Mouse (Mus musculus): Measurements from ENCODE around the gene Snrnp25. TPM values are rescaled to one million over a fixed set of nuclear protein-coding genes. Genes with fewer than 3 reads are reported as not detected.
A peak's percentile ranks its signal among the peaks of the same experiment; 100 is the strongest.

Gene Snrnp25
- polyA plus RNA-seq, 1 experiment from 2014 or later: 67.0 TPM

- 79% methylated on average over 1 of the region's 1 CpGs for WGBS
- H3K4me2 ChIP-seq (ENCODE audit: low read length): no peak overlapping the region
Measured at GRCm38 (mm10) chr11:32178506-32178905, 26.7 kb upstream of the Snrnp25 start.

GRCm38 (mm10) chr11:32181246-32181645 lies 24.0 kb upstream of the Snrnp25 start:
- 83% methylated on average over 4 of the region's 4 CpGs for WGBS
- no peaks in the 10 kb centered on the region for H3K4me1 ChIP-seq (ENCODE audit: control insufficient read depth, insufficient read depth, low read length)
- no peaks in the 10 kb centered on the region for H3K9me3 ChIP-seq (replicated peaks; ENCODE audit: control insufficient read depth, low read length)
- ATAC-seq: no peak
- DNase-seq (ENCODE audit: low spot score): no peak
- no peak overlapping the region for H3K4me2 ChIP-seq (ENCODE audit: low read length)
- H3K27ac ChIP-seq (ENCODE audit: low read depth, low read length): no peak overlapping the region
- no peaks in the 10 kb centered on the region for H3K27me3 ChIP-seq (replicated peaks; ENCODE audit: control insufficient read depth, insufficient read depth, low read length)
- H3K9ac ChIP-seq (ENCODE audit: low read length): no peak overlapping the region
- no peak overlapping the region for H3K4me3 ChIP-seq (ENCODE audit: low read depth, low read length)
- H3K36me3 ChIP-seq (ENCODE audit: control insufficient read depth, insufficient read depth, low read length): no peaks in the 10 kb centered on the region

More at GRCm38 (mm10) chr11:32178506-32178905, 26.7 kb upstream of the Snrnp25 start:
- H3K36me3 ChIP-seq (ENCODE audit: control insufficient read depth, insufficient read depth, low read length): no peaks in the 10 kb centered on the region
- no peaks in the 10 kb centered on the region for H3K27me3 ChIP-seq (replicated peaks; ENCODE audit: control insufficient read depth, insufficient read depth, low read length)
- no peak for ATAC-seq
- H3K27ac ChIP-seq (ENCODE audit: low read depth, low read length): no peak overlapping the region
- H3K9ac ChIP-seq (ENCODE audit: low read length): no peak overlapping the region
- H3K4me1 ChIP-seq (ENCODE audit: control insufficient read depth, insufficient read depth, low read length): no peaks in the 10 kb centered on the region
- no peaks in the 10 kb centered on the region for H3K9me3 ChIP-seq (replicated peaks; ENCODE audit: control insufficient read depth, low read length)
- DNase-seq (ENCODE audit: low spot score): no peak
- no peak overlapping the region for H3K4me3 ChIP-seq (ENCODE audit: low read depth, low read length)

DNA sequence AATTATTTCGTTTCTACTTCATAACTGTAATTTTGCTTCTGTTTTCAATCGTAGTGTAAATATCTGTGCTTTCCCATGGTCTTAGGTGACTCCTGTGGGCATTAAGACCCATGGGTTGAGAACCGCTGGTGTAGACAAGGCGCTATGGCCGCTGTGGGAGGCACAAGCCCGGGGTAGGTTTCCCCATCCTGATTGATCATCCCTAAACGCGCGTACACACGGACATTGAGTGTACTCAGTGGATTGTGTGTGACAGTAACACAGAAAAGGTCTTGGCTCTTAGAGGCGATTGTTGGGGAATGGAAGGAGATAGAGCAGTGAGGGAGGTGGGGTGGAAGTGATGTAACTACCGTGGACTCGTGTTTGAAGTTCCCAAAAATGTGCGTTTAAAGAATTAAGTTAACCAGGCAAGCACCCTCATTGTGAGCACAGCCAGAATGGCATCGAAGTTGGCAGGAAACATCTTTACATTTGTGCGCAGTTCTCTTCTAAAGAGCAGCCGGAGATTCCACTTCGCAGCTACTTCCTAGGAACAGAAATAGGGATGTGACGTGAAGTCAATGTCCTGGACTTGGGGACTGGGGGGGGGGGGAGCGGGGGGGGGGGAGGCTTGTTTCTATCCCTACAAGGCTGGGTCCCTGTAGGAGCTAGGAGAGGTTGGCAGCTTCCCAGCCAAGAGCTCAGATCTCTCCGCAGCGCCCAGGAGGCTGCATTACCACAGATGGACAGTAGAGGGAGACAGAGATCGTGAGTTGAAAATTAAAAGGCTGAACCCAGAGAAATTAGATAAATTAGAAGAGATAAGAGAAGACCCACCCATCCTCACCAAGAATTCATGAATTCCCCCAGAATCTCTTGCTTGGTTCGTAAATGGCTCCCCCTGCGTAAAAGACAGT lies 23.0 kb upstream of the Snrnp25 start:
- DNase-seq (ENCODE audit: low spot score) (peak; percentile 94), ATAC-seq (peak; percentile 84)
- Histone ChIP-seq H3K4me2 (ENCODE audit: low read length) (no peak overlapping the region), H3K27ac (ENCODE audit: low read depth, low read length) (no peak overlapping the region), H3K9ac (ENCODE audit: low read length) (peak overlapping the region; percentile 2; the same call in 1 of the 2 replicates), H3K9me3 (replicated peaks; ENCODE audit: control insufficient read depth, low read length) (no peaks in the 10 kb centered on the region), H3K4me3 (ENCODE audit: low read depth, low read length) (no peak overlapping the region), H3K27me3 (replicated peaks; ENCODE audit: control insufficient read depth, insufficient read depth, low read length) (no peaks in the 10 kb centered on the region), H3K36me3 (ENCODE audit: control insufficient read depth, insufficient read depth, low read length) (no peaks in the 10 kb centered on the region), H3K4me1 (ENCODE audit: control insufficient read depth, insufficient read depth, low read length) (no peaks in the 10 kb centered on the region)
- 47% methylated on average over 24 of the region's 25 CpGs for WGBS

- ATAC-seq (no peak), DNase-seq (ENCODE audit: low spot score) (no peak)
- Histone ChIP-seq H3K27me3 (replicated peaks; ENCODE audit: control insufficient read depth, insufficient read depth, low read length) (no peaks in the 10 kb centered on the region), H3K27ac (ENCODE audit: low read depth, low read length) (no peak overlapping the region), H3K9ac (ENCODE audit: low read length) (no peak overlapping the region), H3K36me3 (ENCODE audit: control insufficient read depth, insufficient read depth, low read length) (no peaks in the 10 kb centered on the region), H3K4me1 (ENCODE audit: control insufficient read depth, insufficient read depth, low read length) (no peaks in the 10 kb centered on the region), H3K9me3 (replicated peaks; ENCODE audit: control insufficient read depth, low read length) (no peaks in the 10 kb centered on the region), H3K4me2 (ENCODE audit: low read length) (no peak overlapping the region), H3K4me3 (ENCODE audit: low read depth, low read length) (no peak overlapping the region)
- 87% methylated on average over 8 of the region's 8 CpGs for WGBS
Measured at GRCm38 (mm10) chr11:32184469-32184868, 20.7 kb upstream of the Snrnp25 start.

DNA sequence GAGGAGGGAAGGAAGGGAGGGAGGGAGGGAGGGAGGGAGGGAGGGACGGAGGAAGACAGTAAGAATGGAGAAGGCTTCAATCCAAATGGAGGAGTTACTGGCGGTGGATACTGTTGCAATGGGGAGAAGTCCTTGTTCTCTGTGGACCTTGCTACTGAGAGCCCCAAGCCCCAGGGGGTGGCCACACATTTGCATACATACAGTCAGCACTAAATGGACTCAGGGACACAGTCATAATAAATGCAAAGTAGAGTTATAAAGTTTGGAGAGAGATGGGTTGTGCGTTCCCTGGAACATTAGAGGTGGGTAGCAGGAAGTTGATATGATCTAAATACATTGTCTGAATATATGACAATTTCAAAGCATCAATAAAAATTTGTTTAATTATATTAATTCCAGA lies 19.2 kb upstream of the Snrnp25 start:
- H3K27me3 ChIP-seq (replicated peaks; ENCODE audit: control insufficient read depth, insufficient read depth, low read length): no peaks in the 10 kb centered on the region
- no peak overlapping the region for H3K4me2 ChIP-seq (ENCODE audit: low read length)
- no peaks in the 10 kb centered on the region for H3K4me1 ChIP-seq (ENCODE audit: control insufficient read depth, insufficient read depth, low read length)
- no peak overlapping the region for H3K4me3 ChIP-seq (ENCODE audit: low read depth, low read length)
- no peak overlapping the region for H3K27ac ChIP-seq (ENCODE audit: low read depth, low read length)
- no peak overlapping the region for H3K9ac ChIP-seq (ENCODE audit: low read length)
- H3K9me3 ChIP-seq (replicated peaks; ENCODE audit: control insufficient read depth, low read length): no peaks in the 10 kb centered on the region
- no peaks in the 10 kb centered on the region for H3K36me3 ChIP-seq (ENCODE audit: control insufficient read depth, insufficient read depth, low read length)
- WGBS: 78% methylated on average over 3 of the region's 3 CpGs
- DNase-seq (ENCODE audit: low spot score): no peak
- no peak for ATAC-seq

DNA sequence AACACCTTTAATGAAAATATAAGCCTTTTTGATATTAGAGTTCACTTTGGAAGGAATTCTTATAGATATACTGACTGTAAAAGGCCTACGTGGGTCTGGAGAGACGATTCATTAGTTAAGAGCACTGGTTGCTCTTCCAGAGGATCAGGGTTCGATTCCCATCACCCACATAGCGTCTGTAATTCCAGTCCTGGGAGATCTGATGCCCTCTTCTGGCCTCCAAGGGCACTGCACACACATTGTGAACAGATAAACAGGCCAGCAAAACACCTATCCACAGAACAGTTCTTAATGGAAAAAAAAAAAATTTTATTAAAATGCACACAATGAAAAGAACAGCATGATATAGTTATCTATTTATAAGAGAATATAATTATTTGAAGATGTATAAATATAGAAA lies 18.0 kb upstream of the Snrnp25 start:
- Histone ChIP-seq H3K36me3 (ENCODE audit: control insufficient read depth, insufficient read depth, low read length) (no peaks in the 10 kb centered on the region), H3K4me2 (ENCODE audit: low read length) (no peak overlapping the region), H3K4me1 (ENCODE audit: control insufficient read depth, insufficient read depth, low read length) (no peaks in the 10 kb centered on the region), H3K9ac (ENCODE audit: low read length) (no peak overlapping the region), H3K27me3 (replicated peaks; ENCODE audit: control insufficient read depth, insufficient read depth, low read length) (no peaks in the 10 kb centered on the region), H3K9me3 (replicated peaks; ENCODE audit: control insufficient read depth, low read length) (no peaks in the 10 kb centered on the region), H3K27ac (ENCODE audit: low read depth, low read length) (no peak overlapping the region), H3K4me3 (ENCODE audit: low read depth, low read length) (no peak overlapping the region)
- 87% methylated on average over 4 of the region's 4 CpGs for WGBS
- DNase-seq (ENCODE audit: low spot score): no peak
- ATAC-seq: no peak

DNA sequence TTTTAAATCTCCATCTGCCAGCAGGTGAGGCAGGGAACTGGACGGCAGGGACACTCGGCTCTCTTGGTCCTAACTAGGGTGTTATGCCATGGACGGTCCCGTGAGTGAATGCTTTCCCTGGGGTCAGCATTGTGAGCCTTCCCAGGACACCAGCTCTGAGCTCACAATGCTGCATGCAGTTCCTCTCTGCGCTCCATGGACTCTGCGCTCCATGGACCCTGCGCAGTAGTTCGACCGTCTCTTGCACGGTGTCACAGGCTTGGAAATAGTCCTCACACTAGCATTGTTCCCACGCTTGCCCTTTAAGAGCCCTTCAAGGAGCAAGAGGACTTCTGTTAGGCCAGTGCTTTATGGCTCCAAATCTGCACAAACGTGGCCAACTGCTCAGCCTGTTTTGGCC lies 16.3 kb upstream of the Snrnp25 start:
- Histone ChIP-seq H3K4me2 (ENCODE audit: low read length) (no peak overlapping the region), H3K27me3 (replicated peaks; ENCODE audit: control insufficient read depth, insufficient read depth, low read length) (no peaks in the 10 kb centered on the region), H3K27ac (ENCODE audit: low read depth, low read length) (no peak overlapping the region), H3K9ac (ENCODE audit: low read length) (no peak overlapping the region), H3K36me3 (ENCODE audit: control insufficient read depth, insufficient read depth, low read length) (no peaks in the 10 kb centered on the region), H3K4me3 (ENCODE audit: low read depth, low read length) (no peak overlapping the region), H3K4me1 (ENCODE audit: control insufficient read depth, insufficient read depth, low read length) (no peaks in the 10 kb centered on the region), H3K9me3 (replicated peaks; ENCODE audit: control insufficient read depth, low read length) (no peaks in the 10 kb centered on the region)
- 79% methylated on average over 12 of the region's 12 CpGs for WGBS
- DNase-seq (ENCODE audit: low spot score): no peak
- ATAC-seq: no peak

GRCm38 (mm10) chr11:32189434-32189833 lies 15.8 kb upstream of the Snrnp25 start:
- H3K4me2 ChIP-seq (ENCODE audit: low read length): no peak overlapping the region
- H3K36me3 ChIP-seq (ENCODE audit: control insufficient read depth, insufficient read depth, low read length): no peaks in the 10 kb centered on the region
- ATAC-seq: no peak
- no peak overlapping the region for H3K27ac ChIP-seq (ENCODE audit: low read depth, low read length)
- H3K9me3 ChIP-seq (replicated peaks; ENCODE audit: control insufficient read depth, low read length): no peaks in the 10 kb centered on the region
- H3K27me3 ChIP-seq (replicated peaks; ENCODE audit: control insufficient read depth, insufficient read depth, low read length): no peaks in the 10 kb centered on the region
- no peak overlapping the region for H3K4me3 ChIP-seq (ENCODE audit: low read depth, low read length)
- no peak for DNase-seq (ENCODE audit: low spot score)
- H3K4me1 ChIP-seq (ENCODE audit: control insufficient read depth, insufficient read depth, low read length): no peaks in the 10 kb centered on the region
- WGBS: 69% methylated on average over 5 of the region's 5 CpGs
- H3K9ac ChIP-seq (ENCODE audit: low read length): no peak overlapping the region

GRCm38 (mm10) chr11:32190119-32190518 lies 15.1 kb upstream of the Snrnp25 start:
- Histone ChIP-seq H3K4me3 (ENCODE audit: low read depth, low read length) (no peak overlapping the region), H3K9me3 (replicated peaks; ENCODE audit: control insufficient read depth, low read length) (no peaks in the 10 kb centered on the region), H3K4me2 (ENCODE audit: low read length) (no peak overlapping the region), H3K27ac (ENCODE audit: low read depth, low read length) (no peak overlapping the region), H3K9ac (ENCODE audit: low read length) (no peak overlapping the region), H3K27me3 (replicated peaks; ENCODE audit: control insufficient read depth, insufficient read depth, low read length) (no peaks in the 10 kb centered on the region), H3K4me1 (ENCODE audit: control insufficient read depth, insufficient read depth, low read length) (no peaks in the 10 kb centered on the region), H3K36me3 (ENCODE audit: control insufficient read depth, insufficient read depth, low read length) (no peaks in the 10 kb centered on the region)
- ATAC-seq (no peak), DNase-seq (ENCODE audit: low spot score) (no peak)
- 76% methylated on average over 9 of the region's 9 CpGs for WGBS

All from forebrain, embryonic 14.5 days (tissue).